Mouse (Mus musculus) hindbrain, embryonic 16.5 days (tissue): Measurements from ENCODE around the gene Eddm3b. TPM values are rescaled to one million over a fixed set of nuclear protein-coding genes. Genes with fewer than 3 reads are reported as not detected.
"Not testable (repeated sequence)": the region's sequence is repeated elsewhere in the genome, so short reads cannot be mapped to it uniquely, and the experiment has no call there.

Experiments used
- ATAC-seq: fragments of 200-750 bp; cut with Nextera tagmentation; 2 replicates; pipeline ENCODE4 v1.8.0; 2017; ENCODE audit warnings: moderate TSS enrichment, moderate library complexity
- H3K27ac ChIP-seq: fragments of 300-500 bp; sonication (generic); 2 replicates; pipeline ENCODE4 v1.5.1; 2014; ENCODE audit warnings: low read depth, mild to moderate bottlenecking, control low read depth, low read length, moderate library complexity
- H3K27me3 ChIP-seq: fragments of 300-500 bp; sonication (generic); replicated peaks from 2 replicates; pipeline ENCODE4 v1.6.1; 2014; ENCODE audit warnings: low read length; ENCODE audit not compliant: control insufficient read depth, insufficient read depth
- H3K36me3 ChIP-seq: fragments of 300-500 bp; sonication (generic); 2 replicates; pipeline ENCODE4 v1.6.1; 2014; ENCODE audit warnings: mild to moderate bottlenecking, low read length, moderate library complexity, mixed read lengths; ENCODE audit not compliant: control insufficient read depth, insufficient read depth
- H3K4me1 ChIP-seq: fragments of 300-500 bp; sonication (generic); 2 replicates; pipeline ENCODE4 v1.6.1; 2014; ENCODE audit warnings: low read depth, low read length; ENCODE audit not compliant: control insufficient read depth, insufficient read depth
- H3K4me2 ChIP-seq: fragments of 300-500 bp; sonication (generic); 2 replicates; pipeline ENCODE4 v1.6.1; 2014; ENCODE audit warnings: mild to moderate bottlenecking, low read length, control low read depth, moderate library complexity
- H3K4me3 ChIP-seq: fragments of 300-500 bp; sonication (generic); 2 replicates; pipeline ENCODE4 v1.5.1; 2014; ENCODE audit warnings: mild to moderate bottlenecking, low read length, control low read depth, moderate library complexity
- H3K9ac ChIP-seq: fragments of 300-500 bp; sonication (generic); 2 replicates; pipeline ENCODE4 v1.6.1; 2014; ENCODE audit warnings: low read depth, mild to moderate bottlenecking, control low read depth, low read length, moderate library complexity
- H3K9me3 ChIP-seq: fragments of 300-500 bp; sonication (generic); 2 replicates; pipeline ENCODE4 v1.6.1; 2014; ENCODE audit warnings: mild to moderate bottlenecking, low read length, moderate library complexity; ENCODE audit not compliant: control insufficient read depth
- WGBS: fragments of 180-500 bp; shearing (Covaris S2); extraction: QIAGEN DNeasy Blood & Tissue Kit; methylation state at CpG from one replicate; pipeline ENCODE4 v1.1.7; 2014; 5-methylcytosine and 5-hydroxymethylcytosine counted together
- polyA plus RNA-seq: library from polyadenylated mRNA; unstranded; fragments of >200 nt; fragmentation: Nextera tagmentation; extraction: Ambion mirVana; gene quantifications from 2 replicates; pipeline ENCODE4 v1.2.1, GENCODE M21; 2015

The Eddm3b gene
- polyA plus RNA-seq, 1 experiment from 2014 or later, result not detected

DNA sequence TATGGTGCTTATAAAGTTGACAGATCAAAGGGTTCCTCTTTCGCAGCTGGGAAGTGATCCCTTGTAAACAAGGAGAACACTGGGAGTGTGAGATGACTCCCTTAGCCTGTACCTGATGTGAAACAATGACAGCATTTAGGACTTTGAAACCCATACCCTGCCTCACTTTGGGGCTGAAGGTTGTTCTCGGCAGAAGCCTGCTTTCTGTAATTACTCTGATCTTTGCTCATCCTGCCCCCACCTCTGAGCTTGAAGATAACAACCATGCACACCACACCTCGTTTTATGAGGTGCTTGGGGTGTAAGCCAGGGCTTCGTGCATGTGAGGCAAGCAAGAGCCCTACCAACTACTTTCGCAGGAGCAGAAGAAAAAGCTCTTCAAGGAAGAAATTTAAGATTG, 34.9 kb downstream of the Eddm3b start:
- 76% methylated on average over 5 of the region's 5 CpGs for WGBS
- Histone ChIP-seq H3K27ac (no peak overlapping the region), H3K27me3 (no peaks in the 10 kb centered on the region), H3K4me1 (no peaks in the 10 kb centered on the region), H3K9ac (no peak overlapping the region), H3K9me3 (no peaks in the 10 kb centered on the region), H3K36me3 (no peaks in the 10 kb centered on the region), H3K4me3 (no peak overlapping the region), H3K4me2 (no peak overlapping the region)
- ATAC-seq, result no peak

GRCm38 (mm10) chr14:51150206-51150831, 36.1 kb downstream of the Eddm3b start:
- Histone ChIP-seq H3K9me3 (no peaks in the 10 kb centered on the region), H3K9ac (no peak overlapping the region), H3K4me1 (no peaks in the 10 kb centered on the region), H3K36me3 (no peaks in the 10 kb centered on the region), H3K27ac (no peak overlapping the region), H3K27me3 (no peaks in the 10 kb centered on the region), H3K4me3 (no peak overlapping the region), H3K4me2 (no peak overlapping the region)
- ATAC-seq, result no peak
- 82% methylated on average over 3 of the region's 3 CpGs for WGBS

- no peak for ATAC-seq
- WGBS, result 87% methylated on average over 5 of the region's 5 CpGs
- Histone ChIP-seq H3K4me2 (no peak overlapping the region), H3K4me1 (no peaks in the 10 kb centered on the region), H3K27me3 (no peaks in the 10 kb centered on the region), H3K27ac (no peak overlapping the region), H3K9ac (no peak overlapping the region), H3K9me3 (no peaks in the 10 kb centered on the region), H3K36me3 (no peaks in the 10 kb centered on the region), H3K4me3 (no peak overlapping the region)
Observed at GRCm38 (mm10) chr14:51152249-51152870, 38.1 kb downstream of the Eddm3b start.

DNA sequence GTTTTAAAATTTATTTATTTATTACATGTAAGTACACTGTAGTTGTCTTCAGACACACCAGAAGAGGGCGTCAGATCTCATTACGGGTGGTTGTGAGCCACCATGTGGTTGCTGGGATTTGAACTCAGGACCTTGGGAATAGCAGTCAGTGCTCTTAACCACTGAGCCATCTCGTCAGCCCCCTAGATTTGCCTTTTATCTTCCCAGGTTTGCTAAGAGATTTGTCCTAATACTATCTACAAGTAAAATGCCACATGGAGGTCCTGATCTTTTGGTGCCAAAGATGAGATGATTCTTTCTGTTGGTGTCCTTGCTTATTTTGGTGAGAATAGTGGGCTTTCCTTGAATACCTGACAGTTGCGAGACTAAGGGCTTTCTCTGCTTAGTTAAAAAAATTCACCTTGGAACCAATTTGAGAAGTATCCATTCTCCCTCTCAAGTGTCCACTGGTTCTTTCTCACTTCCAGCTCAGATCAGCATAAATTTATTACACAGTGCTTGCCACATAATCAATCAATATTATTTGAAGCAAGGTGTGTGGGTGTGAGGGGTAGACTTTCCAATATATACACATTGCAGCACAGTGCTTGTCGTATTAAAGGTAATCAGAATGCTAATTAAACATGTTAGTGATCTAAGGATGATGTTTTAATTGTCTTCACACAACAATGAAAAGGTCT, 42.0 kb downstream of the Eddm3b start:
- Histone ChIP-seq H3K27ac (no peak overlapping the region), H3K4me2 (no peak overlapping the region), H3K9me3 (no peaks in the 10 kb centered on the region), H3K4me1 (no peaks in the 10 kb centered on the region), H3K36me3 (no peaks in the 10 kb centered on the region), H3K4me3 (no peak overlapping the region), H3K27me3 (no peaks in the 10 kb centered on the region), H3K9ac (no peak overlapping the region)
- WGBS, result 80% methylated on average over 5 of the region's 5 CpGs
- ATAC-seq, result no peak

DNA sequence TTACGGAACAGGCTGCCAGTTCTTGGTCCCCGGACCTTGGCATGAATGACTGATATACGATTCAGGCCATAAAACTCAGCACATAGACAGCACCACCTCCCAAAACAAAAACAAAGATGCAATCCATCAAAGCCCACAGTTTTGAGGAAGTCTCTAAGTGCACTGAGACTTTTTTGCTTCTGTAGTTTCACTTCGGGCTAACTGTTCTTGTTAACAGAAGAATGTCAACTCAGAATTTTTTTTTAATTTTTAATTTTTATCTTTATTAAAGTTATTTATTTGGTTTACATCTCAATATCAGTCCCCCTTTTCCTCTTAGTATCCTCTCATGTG, 42.5 kb downstream of the Eddm3b start:
- Histone ChIP-seq H3K9me3 (no peaks in the 10 kb centered on the region), H3K4me1 (no peaks in the 10 kb centered on the region), H3K4me3 (no peak overlapping the region), H3K9ac (no peak overlapping the region), H3K36me3 (no peaks in the 10 kb centered on the region), H3K4me2 (no peak overlapping the region), H3K27me3 (no peaks in the 10 kb centered on the region), H3K27ac (no peak overlapping the region)
- ATAC-seq, result no peak
- WGBS, result 70% methylated on average over 4 of the region's 4 CpGs

GRCm38 (mm10) chr14:51157072-51157471, 42.8 kb downstream of the Eddm3b start:
- H3K4me3 ChIP-seq, result no peak overlapping the region
- 92% methylated on average over 1 of the region's 1 CpGs for WGBS
- no peaks in the 10 kb centered on the region for H3K36me3 ChIP-seq
- H3K9ac ChIP-seq, result no peak overlapping the region
- no peaks in the 10 kb centered on the region for H3K4me1 ChIP-seq
- ATAC-seq, result no peak
- no peaks in the 10 kb centered on the region for H3K27me3 ChIP-seq
- no peak overlapping the region for H3K4me2 ChIP-seq
- H3K9me3 ChIP-seq, result no peaks in the 10 kb centered on the region
- no peak overlapping the region for H3K27ac ChIP-seq

GRCm38 (mm10) chr14:51161976-51162375, 47.8 kb downstream of the Eddm3b start, which contains the start of gene Rnase2b:
Rnase2b (plus strand) TSS chr14:51162260.
- WGBS, result 92% methylated on average over 3 of the region's 3 CpGs
- not testable (repeated sequence) for H3K4me2 ChIP-seq, H3K27ac ChIP-seq, H3K4me3 ChIP-seq, H3K9me3 ChIP-seq, H3K9ac ChIP-seq, H3K36me3 ChIP-seq, H3K27me3 ChIP-seq, H3K4me1 ChIP-seq, ATAC-seq

DNA sequence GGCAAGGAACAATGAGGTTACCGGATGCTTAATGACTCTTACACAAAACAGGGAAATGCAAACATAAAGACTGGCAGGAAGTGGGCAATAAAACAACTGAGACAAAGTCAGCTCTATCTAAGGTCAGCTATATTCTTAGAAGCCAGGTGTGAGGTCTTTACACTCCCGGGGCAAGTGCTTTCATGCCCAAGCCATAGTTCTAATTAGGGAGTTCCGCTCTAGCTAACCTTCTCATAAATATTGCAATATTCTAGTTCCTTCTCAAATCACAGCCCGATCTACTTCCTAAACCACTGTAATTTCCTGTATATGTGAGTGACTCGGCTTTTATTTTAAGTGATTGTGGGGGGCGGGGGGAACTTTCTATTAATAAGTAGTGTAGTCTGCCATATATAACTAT, 49.1 kb downstream of the Eddm3b start:
- WGBS, result 87% methylated on average over 6 of the region's 6 CpGs
- H3K4me1 ChIP-seq, H3K36me3 ChIP-seq, H3K27me3 ChIP-seq, H3K9ac ChIP-seq, H3K4me2 ChIP-seq, ATAC-seq, H3K27ac ChIP-seq, H3K9me3 ChIP-seq, H3K4me3 ChIP-seq: not testable (repeated sequence)

DNA sequence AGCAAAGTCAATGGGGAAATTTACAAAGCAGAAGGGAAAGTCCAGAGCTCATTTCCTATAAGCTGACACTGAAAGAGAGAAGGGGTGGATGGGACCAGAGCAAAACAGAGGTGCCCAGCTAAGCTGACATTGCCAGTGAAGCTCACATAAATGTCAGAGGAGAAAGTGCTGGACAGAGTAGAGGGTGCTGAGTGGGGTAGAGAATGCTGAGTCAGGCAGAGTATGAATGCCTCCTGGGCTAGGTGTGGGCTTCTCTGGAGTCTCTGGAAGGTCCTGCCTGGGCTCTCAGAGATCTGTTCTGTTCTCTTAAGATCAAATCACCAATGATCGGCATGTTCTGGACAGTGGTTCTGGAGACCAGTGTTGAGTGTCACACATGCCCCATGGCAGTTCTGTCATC, 51.2 kb downstream of the Eddm3b start:
- Histone ChIP-seq H3K27ac (no peak overlapping the region), H3K27me3 (no peaks in the 10 kb centered on the region), H3K4me1 (no peaks in the 10 kb centered on the region), H3K4me2 (no peak overlapping the region), H3K9me3 (no peaks in the 10 kb centered on the region), H3K36me3 (no peaks in the 10 kb centered on the region), H3K9ac (no peak overlapping the region), H3K4me3 (no peak overlapping the region)
- ATAC-seq, result no peak
- 100% methylated on average over 1 of the region's 1 CpGs for WGBS
